Mouse (Mus musculus): ENCODE results near the gene Glrx.
"Not testable (repeated sequence)": the region's sequence is repeated elsewhere in the genome, so short reads cannot be mapped to it uniquely, and the experiment has no call there.

The Glrx gene

GRCm38 (mm10) chr13:75835461-75835860 lies 4.2 kb upstream of the Glrx start:
- no peak for DNase-seq (ENCODE audit: low read depth, low spot score)

- no peak for DNase-seq (ENCODE audit: low read depth, low spot score)
Observed at GRCm38 (mm10) chr13:75838506-75838905, 1.2 kb upstream of the Glrx start.

GRCm38 (mm10) chr13:75840752-75841285 lies 1.2 kb downstream of the Glrx start:
- no peak for DNase-seq (ENCODE audit: low read depth, low spot score)

GRCm38 (mm10) chr13:75841950-75842349 lies 2.3 kb downstream of the Glrx start:
- no peak for DNase-seq (ENCODE audit: low read depth, low spot score)

- DNase-seq (ENCODE audit: low read depth, low spot score), result no peak
Observed at GRCm38 (mm10) chr13:75843331-75843730, 3.7 kb downstream of the Glrx start.

GRCm38 (mm10) chr13:75843993-75844683 lies 4.5 kb downstream of the Glrx start:
- DNase-seq (ENCODE audit: low read depth, low spot score), result no peak

GRCm38 (mm10) chr13:75844833-75845518 lies 5.3 kb downstream of the Glrx start:
- DNase-seq (ENCODE audit: low read depth, low spot score), result no peak

- no peak for DNase-seq (ENCODE audit: low read depth, low spot score)
Observed at GRCm38 (mm10) chr13:75845519-75846166, 6.0 kb downstream of the Glrx start.

GRCm38 (mm10) chr13:75847027-75847426 lies 7.4 kb downstream of the Glrx start:
- DNase-seq (ENCODE audit: low read depth, low spot score), result no peak

- no peak for DNase-seq (ENCODE audit: low read depth, low spot score)
Observed at GRCm38 (mm10) chr13:75852027-75852426, 12.4 kb downstream of the Glrx start.

GRCm38 (mm10) chr13:75853118-75853517 lies 13.4 kb downstream of the Glrx start:
- DNase-seq (ENCODE audit: low read depth, low spot score), result no peak

- no peak for DNase-seq (ENCODE audit: low read depth, low spot score)
Observed at GRCm38 (mm10) chr13:75859264-75859844, 19.7 kb downstream of the Glrx start.

- no peak for DNase-seq (ENCODE audit: low read depth, low spot score)
Observed at GRCm38 (mm10) chr13:75865486-75866184, 26.0 kb downstream of the Glrx start.

- no peak for DNase-seq (ENCODE audit: low read depth, low spot score)
Observed at GRCm38 (mm10) chr13:75867876-75868275, 28.2 kb downstream of the Glrx start.

GRCm38 (mm10) chr13:75874608-75875376 lies 35.1 kb downstream of the Glrx start:
- DNase-seq (ENCODE audit: low read depth, low spot score), result no peak

- DNase-seq (ENCODE audit: low read depth, low spot score), result not testable (repeated sequence)
Observed at GRCm38 (mm10) chr13:75876188-75876587, 36.5 kb downstream of the Glrx start.

- DNase-seq (ENCODE audit: low read depth, low spot score), result no peak
Observed at GRCm38 (mm10) chr13:75876592-75876991, 36.9 kb downstream of the Glrx start.

- DNase-seq (ENCODE audit: low read depth, low spot score), result peak; percentile 72
Observed at GRCm38 (mm10) chr13:75877907-75878306, 38.2 kb downstream of the Glrx start.

- no peak for DNase-seq (ENCODE audit: low read depth, low spot score)
Observed at GRCm38 (mm10) chr13:75879756-75880155, 40.1 kb downstream of the Glrx start.

- DNase-seq (ENCODE audit: low read depth, low spot score), result no peak
Observed at GRCm38 (mm10) chr13:75880501-75880900, 40.8 kb downstream of the Glrx start.

GRCm38 (mm10) chr13:75883792-75884191 lies 44.1 kb downstream of the Glrx start:
- DNase-seq (ENCODE audit: low read depth, low spot score), result no peak
